Mouse (Mus musculus) MN1 (cell line): ENCODE data around the gene Rrp1.

Experiments
- DNase-seq: peaks from one replicate; pipeline ENCODE4 v3.0.0-alpha.2; 2016; ENCODE audit warnings: low spot score

The Rrp1 gene

GRCm38 (mm10) chr10:78412319-78413151, at the start of gene Rrp1:
Gene Rrp1, minus strand, starts transcription at chr10:78413043.
- peak; percentile 97 for DNase-seq

- no peak for DNase-seq
These were observed 48.9 kb upstream of the Rrp1 start for GRCm38 (mm10) chr10:78461767-78462166.

- DNase-seq, result no peak
These were observed 47.6 kb upstream of the Rrp1 start for GRCm38 (mm10) chr10:78460463-78460862.

DNA sequence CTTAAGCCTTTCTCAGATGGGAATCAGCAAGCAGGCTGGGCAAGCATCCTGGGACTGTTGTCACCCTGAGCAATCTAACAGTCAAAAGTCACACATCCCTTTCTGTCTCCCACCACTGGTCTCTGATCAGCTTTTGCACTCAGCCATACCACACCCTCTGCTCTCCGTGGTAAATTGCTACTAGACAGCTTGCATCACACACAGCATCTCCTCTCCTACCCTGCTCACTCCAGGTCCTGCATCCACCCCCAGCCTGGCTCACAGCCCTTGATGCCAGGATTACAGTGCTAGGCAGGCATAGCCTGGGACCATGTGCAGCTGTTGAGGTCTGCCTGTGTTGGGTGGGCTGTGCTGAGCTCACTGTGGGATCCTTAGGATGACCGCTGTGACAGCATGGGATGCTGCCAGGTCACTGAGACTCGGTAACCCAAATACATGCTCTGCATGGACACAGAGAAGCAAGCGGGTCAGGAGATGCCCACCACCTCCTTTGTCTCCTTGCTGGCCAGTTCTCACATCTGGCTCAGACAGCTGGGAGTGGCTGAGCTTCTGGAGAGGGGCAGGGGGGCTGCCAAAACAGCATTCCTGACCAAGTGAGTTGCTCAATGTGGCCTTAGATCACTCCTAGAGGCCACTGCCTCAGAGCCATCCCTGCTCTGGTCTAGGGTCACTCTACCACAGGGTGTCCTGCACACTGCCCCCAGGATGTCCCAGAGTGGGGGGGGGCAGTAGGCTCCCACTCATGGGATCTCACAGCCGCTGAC, 45.7 kb upstream of the Rrp1 start:
- peak; percentile 72 for DNase-seq

- peak; percentile 81 for DNase-seq
These were observed 44.9 kb upstream of the Rrp1 start for GRCm38 (mm10) chr10:78457495-78458347.

- no peak for DNase-seq
These were observed 43.9 kb upstream of the Rrp1 start for GRCm38 (mm10) chr10:78456696-78457095.

GRCm38 (mm10) chr10:78452641-78453040, 39.8 kb upstream of the Rrp1 start:
- DNase-seq, result no peak

DNA sequence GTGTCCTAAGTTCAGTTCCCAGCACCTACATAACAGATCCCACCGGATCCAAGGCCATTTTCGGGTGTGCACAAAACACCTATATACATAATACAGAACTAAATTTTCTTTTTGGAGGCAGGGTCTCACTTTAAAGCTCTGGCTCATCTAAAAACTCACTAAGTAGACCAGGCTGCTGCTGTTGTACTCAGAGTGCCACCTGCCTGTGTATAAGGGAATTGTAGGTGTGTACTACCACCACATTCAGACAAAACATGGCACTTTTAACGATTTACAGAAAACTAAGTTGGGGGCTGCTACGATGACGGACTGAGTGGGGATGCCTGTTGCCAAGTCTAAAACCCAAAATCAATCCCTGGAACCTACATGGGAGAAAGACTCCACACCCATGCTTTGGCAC, 37.9 kb upstream of the Rrp1 start:
- no peak for DNase-seq

DNA sequence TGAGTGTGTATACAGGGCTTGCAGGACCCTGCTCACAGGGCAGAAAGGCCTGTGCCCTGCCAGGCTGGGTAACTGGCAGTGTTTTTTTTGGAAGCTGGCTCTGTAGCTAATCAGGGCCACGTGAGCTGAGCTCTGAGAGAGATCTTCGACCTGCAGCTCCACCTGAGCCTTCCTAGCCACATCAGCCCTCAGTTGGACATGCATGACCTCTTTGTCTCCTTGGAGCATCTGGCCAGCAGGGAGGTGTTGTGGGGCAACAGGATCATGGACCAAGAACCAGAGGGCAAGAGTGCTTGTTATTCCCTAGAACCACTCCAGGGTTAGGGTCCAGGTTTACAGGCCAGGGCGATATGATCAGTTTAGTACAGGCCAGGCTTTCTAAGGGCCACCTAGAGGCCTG, 34.6 kb upstream of the Rrp1 start:
- no peak for DNase-seq

DNA sequence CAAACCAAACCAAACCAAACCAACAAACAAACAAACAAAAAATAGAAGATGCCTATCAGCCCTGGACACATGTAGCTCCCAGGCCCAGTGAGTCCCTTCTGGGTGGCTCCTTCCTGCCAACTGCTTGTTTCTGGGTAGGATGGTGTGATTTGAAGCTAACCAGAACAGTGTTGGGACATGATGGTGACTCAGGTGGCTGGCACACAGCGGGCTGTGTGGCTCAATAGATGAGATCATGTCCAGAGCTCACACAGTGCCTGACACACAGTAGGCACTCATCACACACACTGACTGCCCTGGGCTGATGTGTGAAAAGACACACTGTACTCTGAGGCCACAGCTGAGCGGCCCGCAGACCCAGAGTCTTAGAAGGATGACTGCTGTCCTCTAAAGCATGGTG, 33.4 kb upstream of the Rrp1 start:
- no peak for DNase-seq

- no peak for DNase-seq
These were observed 29.4 kb upstream of the Rrp1 start for GRCm38 (mm10) chr10:78442292-78442691.

DNA sequence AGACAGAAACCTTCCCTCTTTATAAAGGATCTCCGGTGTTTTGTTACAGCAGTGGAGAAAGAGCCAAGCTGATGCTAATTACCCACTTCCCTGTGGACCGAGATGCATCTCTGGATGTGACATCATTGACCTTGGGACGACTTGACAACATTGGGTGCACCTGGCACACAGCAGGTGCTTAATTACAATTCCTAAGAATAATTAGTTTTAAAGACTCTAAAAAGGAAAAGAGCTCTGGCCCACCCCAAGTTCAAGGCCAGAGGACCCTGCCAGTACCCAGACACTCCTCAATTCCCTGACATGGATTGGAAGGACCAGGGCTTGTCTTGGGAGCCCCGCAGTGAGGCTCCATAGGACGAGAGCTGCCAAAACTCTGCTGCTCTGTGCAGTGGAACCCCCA, 28.8 kb upstream of the Rrp1 start:
- no peak for DNase-seq

DNA sequence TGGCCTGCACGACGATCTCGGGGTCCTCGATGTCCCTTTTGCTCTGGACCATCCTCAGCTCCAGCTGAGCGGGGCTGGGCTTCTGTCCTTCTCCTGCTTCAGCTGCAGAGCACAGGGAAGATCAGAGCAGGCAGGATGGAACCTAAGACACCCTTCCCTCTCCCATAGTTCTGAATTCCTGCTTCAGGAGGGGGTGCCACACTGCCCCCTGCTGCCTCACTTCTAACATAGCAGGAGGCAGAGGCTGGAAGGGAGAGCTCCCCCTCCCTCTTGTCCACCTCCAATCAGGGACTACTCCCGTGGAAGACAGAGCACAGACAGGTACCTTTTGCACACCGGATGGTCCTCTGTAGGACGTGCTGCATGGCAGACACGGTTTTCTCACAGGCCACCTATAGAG, 28.0 kb upstream of the Rrp1 start:
- DNase-seq, result no peak

GRCm38 (mm10) chr10:78439990-78440389, 27.1 kb upstream of the Rrp1 start:
- DNase-seq, result no peak

DNA sequence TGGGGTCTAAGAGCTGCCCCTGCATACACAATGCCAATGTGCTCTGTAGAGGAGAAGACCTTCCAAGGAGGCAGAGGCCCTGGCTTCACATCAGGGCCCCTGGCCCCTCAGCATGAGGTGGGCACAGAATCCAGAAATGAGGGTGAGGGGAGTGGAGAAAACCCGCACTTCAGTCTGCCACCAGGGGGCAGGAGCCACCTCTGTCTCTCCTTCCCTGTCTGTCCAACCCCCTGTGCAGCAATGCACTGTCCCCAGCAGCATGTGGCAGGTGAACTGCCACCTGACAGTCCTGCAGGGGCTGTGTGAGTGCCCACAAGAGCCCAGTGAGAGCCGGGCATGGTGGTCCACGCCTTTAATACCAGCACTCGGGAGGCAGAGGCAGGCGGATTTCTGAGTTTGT, 26.7 kb upstream of the Rrp1 start:
- no peak for DNase-seq

DNA sequence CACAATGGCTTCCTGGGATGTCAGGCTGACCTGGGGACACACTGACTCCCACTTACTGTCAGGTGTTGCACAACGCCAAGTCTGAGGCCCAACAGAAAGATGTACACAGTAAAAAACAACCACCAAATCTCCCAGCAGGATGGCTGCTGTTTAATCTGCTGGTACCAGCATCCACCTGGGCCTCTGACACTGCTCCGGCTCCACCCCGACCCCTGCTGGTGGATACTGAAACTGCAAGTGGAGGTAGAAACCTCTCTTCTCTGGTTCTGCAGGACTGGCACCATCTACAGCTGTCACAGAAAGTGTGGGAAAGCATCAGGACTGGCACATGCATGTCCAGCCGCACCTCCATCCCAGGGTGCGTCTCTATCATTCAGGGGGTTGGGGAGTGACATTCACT, 25.3 kb upstream of the Rrp1 start:
- DNase-seq, result peak; percentile 85

- no peak for DNase-seq
These were observed 20.0 kb upstream of the Rrp1 start for GRCm38 (mm10) chr10:78432853-78433252.

GRCm38 (mm10) chr10:78429776-78430175, 16.9 kb upstream of the Rrp1 start:
- no peak for DNase-seq

- no peak for DNase-seq
These were observed 16.3 kb upstream of the Rrp1 start for GRCm38 (mm10) chr10:78429180-78429579.

DNA sequence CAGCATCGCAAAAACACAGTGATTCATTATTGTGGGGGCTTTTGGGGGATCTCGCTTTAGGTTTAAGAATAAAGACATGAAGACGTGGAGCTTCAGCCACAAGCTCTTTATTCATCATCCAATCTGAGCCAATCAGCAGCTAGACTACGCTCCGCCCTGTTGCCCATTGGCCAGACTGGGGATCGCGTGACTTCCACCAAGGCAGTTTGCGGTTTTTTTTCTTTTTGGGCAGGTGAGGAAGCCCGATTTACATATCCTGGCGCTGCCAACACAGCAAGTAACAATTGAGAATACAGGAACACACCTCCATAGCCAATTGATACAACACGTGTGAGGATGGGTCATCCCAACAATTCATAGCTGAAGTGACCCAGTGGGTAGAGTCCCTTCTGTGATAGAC, 15.2 kb upstream of the Rrp1 start:
- DNase-seq, result no peak

DNA sequence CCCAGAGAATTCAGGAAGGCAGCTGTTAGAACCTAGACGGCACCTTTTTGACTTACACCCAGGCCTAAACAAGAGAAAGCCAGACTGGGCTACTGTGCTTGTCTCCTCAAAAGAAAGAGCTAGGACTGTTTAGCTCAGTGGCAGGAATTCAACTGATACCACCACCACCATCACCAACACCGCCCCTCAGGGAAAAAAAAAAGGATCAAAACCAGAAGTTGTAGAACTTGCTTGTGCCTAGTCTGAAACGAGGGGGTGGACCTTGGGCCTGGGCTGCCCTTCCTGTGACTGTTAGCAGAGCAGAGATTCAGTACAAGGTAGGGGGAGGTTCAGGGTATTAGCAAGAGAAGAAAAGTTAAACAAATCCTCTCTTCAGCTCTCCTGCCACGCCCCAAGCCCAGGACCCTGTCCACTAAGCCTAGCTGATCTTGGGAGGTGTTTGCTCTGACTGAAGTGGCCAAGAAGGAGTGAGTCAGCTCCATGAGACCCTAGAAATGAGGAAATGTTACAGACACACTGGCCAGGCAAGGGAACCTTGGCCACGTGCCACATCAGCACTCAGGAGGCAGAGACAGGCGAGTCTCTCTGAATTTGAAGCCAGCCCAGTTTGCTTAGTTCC, 13.4 kb upstream of the Rrp1 start:
- DNase-seq, result peak; percentile 71
